Mouse (Mus musculus) kidney, embryonic 15.5 days (tissue): ENCODE results near the gene Arl14ep. TPM values are rescaled to one million over a fixed set of nuclear protein-coding genes. Genes with fewer than 3 reads are reported as not detected.

Source experiments
- ATAC-seq: fragments of 200-750 bp; cut with Nextera tagmentation; replicated peaks from 2 replicates; pipeline ENCODE4 v1.8.0; 2017; ENCODE audit warnings: moderate TSS enrichment; ENCODE audit not compliant: low FRiP score
- H3K27ac ChIP-seq: fragments of 300-500 bp; sonication (generic); 2 replicates; pipeline ENCODE4 v1.5.1; 2015; ENCODE audit warnings: mild to moderate bottlenecking, inconsistent platforms
- H3K27me3 ChIP-seq: fragments of 300-500 bp; sonication (generic); 2 replicates; pipeline ENCODE4 v1.6.1; 2015; ENCODE audit warnings: inconsistent platforms
- H3K36me3 ChIP-seq: fragments of 300-500 bp; sonication (generic); 2 replicates; pipeline ENCODE4 v1.6.1; 2015; ENCODE audit warnings: inconsistent platforms
- H3K4me1 ChIP-seq: fragments of 300-500 bp; sonication (generic); 2 replicates; pipeline ENCODE4 v1.6.1; 2015; ENCODE audit warnings: inconsistent platforms
- H3K4me2 ChIP-seq: fragments of 300-500 bp; sonication (generic); 2 replicates; pipeline ENCODE4 v1.6.1; 2015; ENCODE audit warnings: moderate library complexity, mild to moderate bottlenecking, inconsistent platforms
- H3K4me3 ChIP-seq: fragments of 300-500 bp; sonication (generic); replicated peaks from 2 replicates; pipeline ENCODE4 v1.5.1; 2015; ENCODE audit warnings: mild to moderate bottlenecking, inconsistent platforms
- H3K9ac ChIP-seq: fragments of 300-500 bp; sonication (generic); 2 replicates; pipeline ENCODE4 v1.6.1; 2015; ENCODE audit warnings: mild to moderate bottlenecking, inconsistent platforms
- H3K9me3 ChIP-seq: fragments of 300-500 bp; sonication (generic); replicated peaks from 2 replicates; pipeline ENCODE4 v1.6.1; 2016; ENCODE audit warnings: inconsistent platforms
- WGBS: fragments of 180-500 bp; shearing (Covaris S2); methylation state at CpG from one replicate; pipeline ENCODE4 v1.1.7; 2015; ENCODE audit warnings: mixed read lengths; 5-methylcytosine and 5-hydroxymethylcytosine counted together
- polyA plus RNA-seq: library from polyadenylated mRNA; unstranded; fragments of >200 nt; fragmentation: Nextera tagmentation; extraction: Ambion mirVana; gene quantifications from 2 replicates; pipeline ENCODE4 v1.2.1, GENCODE M21; 2015

Arl14ep gene
- polyA plus RNA-seq, 1 experiment from 2014 or later = 49.9 TPM

- ATAC-seq = peak; percentile 31
- no peak overlapping the region for H3K27ac ChIP-seq
- peaks cover 10% of the 10 kb centered on the region for H3K36me3 ChIP-seq
- H3K9me3 ChIP-seq = no peaks in the 10 kb centered on the region
- H3K4me2 ChIP-seq = peak overlapping the region; percentile 72
- WGBS = 61% methylated on average over 17 of the region's 17 CpGs
- H3K4me1 ChIP-seq = peaks cover 7% of the 10 kb centered on the region
- H3K4me3 ChIP-seq = peak overlapping the region; percentile 58
- peak overlapping the region; percentile 66; the same call in 1 of the 2 replicates for H3K9ac ChIP-seq
- no peaks in the 10 kb centered on the region for H3K27me3 ChIP-seq
These were observed 779 bp downstream of the Arl14ep start for GRCm38 (mm10) chr2:106973332-106973958.

GRCm38 (mm10) chr2:106972851-106973250 is 1.4 kb downstream of the Arl14ep start:
- ATAC-seq = no peak
- Histone ChIP-seq H3K4me2 (peak overlapping the region; percentile 72), H3K36me3 (peaks cover 16% of the 10 kb centered on the region), H3K27me3 (no peaks in the 10 kb centered on the region), H3K9me3 (no peaks in the 10 kb centered on the region), H3K4me3 (peak overlapping the region; percentile 58; the same call in 1 of the 2 replicates), H3K9ac (no peak overlapping the region), H3K4me1 (peaks cover 7% of the 10 kb centered on the region), H3K27ac (no peak overlapping the region)
- 88% methylated on average over 6 of the region's 6 CpGs for WGBS

- Histone ChIP-seq H3K36me3 (peaks cover 34% of the 10 kb centered on the region), H3K27me3 (no peaks in the 10 kb centered on the region), H3K27ac (no peak overlapping the region), H3K9me3 (no peaks in the 10 kb centered on the region), H3K4me1 (peaks cover 7% of the 10 kb centered on the region), H3K4me3 (no peak overlapping the region), H3K9ac (no peak overlapping the region), H3K4me2 (no peak overlapping the region)
- no peak for ATAC-seq
- WGBS = 95% methylated on average over 12 of the region's 12 CpGs
These were observed 3.3 kb downstream of the Arl14ep start for GRCm38 (mm10) chr2:106970971-106971370.

GRCm38 (mm10) chr2:106968320-106968719 is 5.9 kb downstream of the Arl14ep start:
- peaks cover 4% of the 10 kb centered on the region for H3K4me1 ChIP-seq
- H3K27ac ChIP-seq = no peak overlapping the region
- H3K36me3 ChIP-seq = peaks cover 56% of the 10 kb centered on the region
- no peaks in the 10 kb centered on the region for H3K27me3 ChIP-seq
- no peak overlapping the region for H3K4me3 ChIP-seq
- no peak for ATAC-seq
- H3K9ac ChIP-seq = no peak overlapping the region
- WGBS = 91% methylated on average over 6 of the region's 6 CpGs
- H3K9me3 ChIP-seq = no peaks in the 10 kb centered on the region
- H3K4me2 ChIP-seq = no peak overlapping the region

GRCm38 (mm10) chr2:106963560-106963959 is 10.7 kb downstream of the Arl14ep start:
- no peaks in the 10 kb centered on the region for H3K27me3 ChIP-seq
- 88% methylated on average over 3 of the region's 3 CpGs for WGBS
- H3K4me3 ChIP-seq = no peak overlapping the region
- H3K27ac ChIP-seq = no peak overlapping the region
- no peak overlapping the region for H3K9ac ChIP-seq
- no peak overlapping the region for H3K4me2 ChIP-seq
- no peak for ATAC-seq
- H3K36me3 ChIP-seq = peaks cover 60% of the 10 kb centered on the region
- H3K4me1 ChIP-seq = peaks cover 12% of the 10 kb centered on the region; the same call in 1 of the 2 replicates
- H3K9me3 ChIP-seq = no peaks in the 10 kb centered on the region

GRCm38 (mm10) chr2:106961650-106962049 is 12.6 kb downstream of the Arl14ep start:
- H3K9ac ChIP-seq = no peak overlapping the region
- H3K27ac ChIP-seq = no peak overlapping the region
- WGBS = 81% methylated on average over 3 of the region's 3 CpGs
- no peak overlapping the region for H3K4me3 ChIP-seq
- H3K27me3 ChIP-seq = no peaks in the 10 kb centered on the region
- no peaks in the 10 kb centered on the region for H3K9me3 ChIP-seq
- no peak for ATAC-seq
- H3K36me3 ChIP-seq = peaks cover 41% of the 10 kb centered on the region
- H3K4me2 ChIP-seq = no peak overlapping the region
- H3K4me1 ChIP-seq = peaks cover 12% of the 10 kb centered on the region; the same call in 1 of the 2 replicates

GRCm38 (mm10) chr2:106961066-106961465 is 13.2 kb downstream of the Arl14ep start:
- no peak overlapping the region for H3K27ac ChIP-seq
- peaks cover 12% of the 10 kb centered on the region; the same call in 1 of the 2 replicates for H3K4me1 ChIP-seq
- no peak for ATAC-seq
- peaks cover 35% of the 10 kb centered on the region for H3K36me3 ChIP-seq
- no peaks in the 10 kb centered on the region for H3K27me3 ChIP-seq
- H3K9ac ChIP-seq = no peak overlapping the region
- H3K4me2 ChIP-seq = no peak overlapping the region
- no peak overlapping the region for H3K4me3 ChIP-seq
- no peaks in the 10 kb centered on the region for H3K9me3 ChIP-seq
- WGBS = 86% methylated on average over 2 of the region's 2 CpGs

GRCm38 (mm10) chr2:106960237-106960636 is 14.0 kb downstream of the Arl14ep start:
- Histone ChIP-seq H3K27me3 (no peaks in the 10 kb centered on the region), H3K4me1 (peaks cover 15% of the 10 kb centered on the region), H3K9me3 (no peaks in the 10 kb centered on the region), H3K9ac (no peak overlapping the region), H3K27ac (no peak overlapping the region), H3K4me3 (no peak overlapping the region), H3K36me3 (peaks cover 27% of the 10 kb centered on the region), H3K4me2 (no peak overlapping the region)
- ATAC-seq = no peak
- 44% methylated on average over 7 of the region's 7 CpGs for WGBS

- 51% methylated on average over 5 of the region's 5 CpGs for WGBS
- H3K27ac ChIP-seq = no peak overlapping the region
- H3K36me3 ChIP-seq = peaks cover 19% of the 10 kb centered on the region
- H3K4me1 ChIP-seq = peaks cover 18% of the 10 kb centered on the region
- H3K9me3 ChIP-seq = no peaks in the 10 kb centered on the region
- H3K4me2 ChIP-seq = no peak overlapping the region
- no peak overlapping the region for H3K4me3 ChIP-seq
- ATAC-seq = peak; percentile 14; the same call in 1 of the 2 replicates
- H3K9ac ChIP-seq = no peak overlapping the region
- H3K27me3 ChIP-seq = no peaks in the 10 kb centered on the region
These were observed 14.8 kb downstream of the Arl14ep start for GRCm38 (mm10) chr2:106959380-106959779.

- Histone ChIP-seq H3K9ac (no peak overlapping the region), H3K27ac (no peak overlapping the region), H3K27me3 (0 out of 2 replicates have a peak, but pooled peaks cover under 1% of the 10 kb centered on the region), H3K4me1 (peaks cover 18% of the 10 kb centered on the region), H3K9me3 (no peaks in the 10 kb centered on the region), H3K36me3 (peaks cover 18% of the 10 kb centered on the region), H3K4me3 (no peak overlapping the region), H3K4me2 (no peak overlapping the region)
- peak; percentile 40; the same call in 1 of the 2 replicates for ATAC-seq
- WGBS = 55% methylated on average over 6 of the region's 6 CpGs
These were observed 15.3 kb downstream of the Arl14ep start for GRCm38 (mm10) chr2:106958916-106959315.

- H3K4me3 ChIP-seq = no peak overlapping the region
- H3K27me3 ChIP-seq = 0 out of 2 replicates have a peak, but pooled peaks cover 2% of the 10 kb centered on the region
- no peak overlapping the region for H3K4me2 ChIP-seq
- WGBS = 56% methylated on average over 6 of the region's 6 CpGs
- no peak overlapping the region for H3K9ac ChIP-seq
- no peaks in the 10 kb centered on the region for H3K9me3 ChIP-seq
- H3K27ac ChIP-seq = no peak overlapping the region
- no peaks in the 10 kb centered on the region for H3K36me3 ChIP-seq
- peaks cover 18% of the 10 kb centered on the region for H3K4me1 ChIP-seq
- no peak for ATAC-seq
These were observed 18.1 kb downstream of the Arl14ep start for GRCm38 (mm10) chr2:106956146-106956545.

- Histone ChIP-seq H3K36me3 (no peaks in the 10 kb centered on the region), H3K9me3 (no peaks in the 10 kb centered on the region), H3K4me1 (peaks cover 18% of the 10 kb centered on the region), H3K9ac (no peak overlapping the region), H3K27ac (no peak overlapping the region), H3K4me3 (no peak overlapping the region), H3K27me3 (0 out of 2 replicates have a peak, but pooled peaks cover 2% of the 10 kb centered on the region), H3K4me2 (peak overlapping the region; percentile 24; the same call in 1 of the 2 replicates)
- 11% methylated on average over 10 of the region's 10 CpGs for WGBS
- ATAC-seq = no peak
These were observed 18.6 kb downstream of the Arl14ep start for GRCm38 (mm10) chr2:106955621-106956020.
